Mouse (Mus musculus): ENCODE results near the gene Snrnp200. TPM values are rescaled to one million over a fixed set of nuclear protein-coding genes. Genes with fewer than 3 reads are reported as not detected.
"Not testable (repeated sequence)": the region's sequence is repeated elsewhere in the genome, so short reads cannot be mapped to it uniquely, and the experiment has no call there.

The Snrnp200 gene
- polyA plus RNA-seq (2014; fragmentation: Nextera tagmentation; extraction: Ambion mirVana) = 59.6 and 75.8 TPM in 2 replicates

- ATAC-seq (ENCODE audit: low FRiP score, low TSS enrichment) (peak; percentile 98), DNase-seq (peak; percentile 98)
- 11% methylated on average over 36 of the region's 36 CpGs for WGBS
- peak within 1 kb of the TSS; percentile 73 for H3K4me3 ChIP-seq (replicated peaks; ENCODE audit: low read depth, low read length)
- H3K4me2 ChIP-seq (ENCODE audit: low read length) = peak within 1 kb of the TSS; percentile 80
- no peaks in the 10 kb centered on the region for H3K9me3 ChIP-seq (ENCODE audit: control insufficient read depth, low read length)
- H3K27me3 ChIP-seq (ENCODE audit: control insufficient read depth, insufficient read depth, low read length) = no peaks in the 10 kb centered on the region
- peak within 1 kb of the TSS; percentile 66 for H3K9ac ChIP-seq (replicated peaks; ENCODE audit: low read length)
- H3K27ac ChIP-seq (replicated peaks; ENCODE audit: low read depth, low read length) = peak within 1 kb of the TSS; percentile 71
- peaks cover 9% of the 10 kb centered on the region for H3K4me1 ChIP-seq (ENCODE audit: control insufficient read depth, insufficient read depth, low read length)
- peaks cover 29% of the 10 kb centered on the region for H3K36me3 ChIP-seq (ENCODE audit: control insufficient read depth, insufficient read depth, low read length)
Observed at GRCm38 (mm10) chr2:127207547-127208451, at the start of gene Snrnp200, which contains the start of gene 1810024B03Rik. Snrnp200 (plus strand) TSS chr2:127208386. 1810024B03Rik (minus strand) TSS chr2:127208280.

- no peaks in the 10 kb centered on the region for H3K27me3 ChIP-seq (ENCODE audit: control insufficient read depth, insufficient read depth, low read length)
- ATAC-seq (ENCODE audit: low FRiP score, low TSS enrichment) (no peak), DNase-seq (no peak)
- no peaks in the 10 kb centered on the region for H3K36me3 ChIP-seq (ENCODE audit: control insufficient read depth, insufficient read depth, low read length)
- H3K9ac ChIP-seq (replicated peaks; ENCODE audit: low read length) = no peak overlapping the region
- H3K9me3 ChIP-seq (ENCODE audit: control insufficient read depth, low read length) = no peaks in the 10 kb centered on the region
- H3K27ac ChIP-seq (replicated peaks; ENCODE audit: low read depth, low read length) = no peak overlapping the region
- H3K4me1 ChIP-seq (ENCODE audit: control insufficient read depth, insufficient read depth, low read length) = no peaks in the 10 kb centered on the region
- H3K4me2 ChIP-seq (ENCODE audit: low read length) = no peak overlapping the region
- H3K4me3 ChIP-seq (replicated peaks; ENCODE audit: low read depth, low read length) = no peak overlapping the region
- whole genome bisulfite sequencing = 67% methylated on average over 4 of the region's 4 CpGs
Observed at GRCm38 (mm10) chr2:127165675-127166074, 42.5 kb upstream of the Snrnp200 start.

GRCm38 (mm10) chr2:127166261-127166660 is 41.9 kb upstream of the Snrnp200 start:
- not testable (repeated sequence) for ATAC-seq (ENCODE audit: low FRiP score, low TSS enrichment); H3K9ac ChIP-seq (replicated peaks; ENCODE audit: low read length); H3K4me3 ChIP-seq (replicated peaks; ENCODE audit: low read depth, low read length); H3K27me3 ChIP-seq (ENCODE audit: control insufficient read depth, insufficient read depth, low read length); H3K27ac ChIP-seq (replicated peaks; ENCODE audit: low read depth, low read length); H3K4me2 ChIP-seq (ENCODE audit: low read length); H3K36me3 ChIP-seq (ENCODE audit: control insufficient read depth, insufficient read depth, low read length); H3K9me3 ChIP-seq (ENCODE audit: control insufficient read depth, low read length); H3K4me1 ChIP-seq (ENCODE audit: control insufficient read depth, insufficient read depth, low read length)
- WGBS = 14% methylated on average over 1 of the region's 1 CpGs
- peak; percentile 89 for DNase-seq

- Histone ChIP-seq H3K36me3 (ENCODE audit: control insufficient read depth, insufficient read depth, low read length) (no peaks in the 10 kb centered on the region), H3K4me3 (replicated peaks; ENCODE audit: low read depth, low read length) (peak overlapping the region; percentile 53), H3K27me3 (ENCODE audit: control insufficient read depth, insufficient read depth, low read length) (no peaks in the 10 kb centered on the region), H3K27ac (replicated peaks; ENCODE audit: low read depth, low read length) (peak overlapping the region; percentile 85), H3K4me2 (ENCODE audit: low read length) (peak overlapping the region; percentile 80), H3K9me3 (ENCODE audit: control insufficient read depth, low read length) (no peaks in the 10 kb centered on the region), H3K4me1 (ENCODE audit: control insufficient read depth, insufficient read depth, low read length) (peaks cover 7% of the 10 kb centered on the region; the same call in 1 of the 2 replicates), H3K9ac (replicated peaks; ENCODE audit: low read length) (peak overlapping the region; percentile 76)
- 2% methylated on average over 17 of the region's 17 CpGs for WGBS
- peak; percentile 100 for ATAC-seq (ENCODE audit: low FRiP score, low TSS enrichment)
- DNase-seq = peak; percentile 91
Observed at GRCm38 (mm10) chr2:127182598-127183381, 25.4 kb upstream of the Snrnp200 start.

- no peak overlapping the region for H3K9ac ChIP-seq (replicated peaks; ENCODE audit: low read length)
- DNase-seq = no peak
- no peaks in the 10 kb centered on the region for H3K4me1 ChIP-seq (ENCODE audit: control insufficient read depth, insufficient read depth, low read length)
- ATAC-seq (ENCODE audit: low FRiP score, low TSS enrichment) = no peak
- H3K4me2 ChIP-seq (ENCODE audit: low read length) = no peak overlapping the region
- H3K27ac ChIP-seq (replicated peaks; ENCODE audit: low read depth, low read length) = no peak overlapping the region
- H3K36me3 ChIP-seq (ENCODE audit: control insufficient read depth, insufficient read depth, low read length) = no peaks in the 10 kb centered on the region
- no peaks in the 10 kb centered on the region for H3K9me3 ChIP-seq (ENCODE audit: control insufficient read depth, low read length)
- no peak overlapping the region for H3K4me3 ChIP-seq (replicated peaks; ENCODE audit: low read depth, low read length)
- H3K27me3 ChIP-seq (ENCODE audit: control insufficient read depth, insufficient read depth, low read length) = no peaks in the 10 kb centered on the region
Observed at GRCm38 (mm10) chr2:127189574-127189973, 18.6 kb upstream of the Snrnp200 start.

GRCm38 (mm10) chr2:127204932-127205331 is 3.3 kb upstream of the Snrnp200 start:
- 37% methylated on average over 3 of the region's 3 CpGs for WGBS

GRCm38 (mm10) chr2:127205936-127206335 is 2.2 kb upstream of the Snrnp200 start:
- not testable (repeated sequence) for H3K4me1 ChIP-seq (ENCODE audit: control insufficient read depth, insufficient read depth, low read length); H3K9ac ChIP-seq (replicated peaks; ENCODE audit: low read length); ATAC-seq (ENCODE audit: low FRiP score, low TSS enrichment); H3K9me3 ChIP-seq (ENCODE audit: control insufficient read depth, low read length); H3K4me3 ChIP-seq (replicated peaks; ENCODE audit: low read depth, low read length); H3K27me3 ChIP-seq (ENCODE audit: control insufficient read depth, insufficient read depth, low read length); H3K27ac ChIP-seq (replicated peaks; ENCODE audit: low read depth, low read length); DNase-seq; H3K4me2 ChIP-seq (ENCODE audit: low read length)
- WGBS = 85% methylated on average over 4 of the region's 4 CpGs
- peaks cover 10% of the 10 kb centered on the region for H3K36me3 ChIP-seq (ENCODE audit: control insufficient read depth, insufficient read depth, low read length)

More at GRCm38 (mm10) chr2:127204932-127205331, 3.3 kb upstream of the Snrnp200 start:
- H3K27me3 ChIP-seq (ENCODE audit: control insufficient read depth, insufficient read depth, low read length) = no peaks in the 10 kb centered on the region
- H3K36me3 ChIP-seq (ENCODE audit: control insufficient read depth, insufficient read depth, low read length) = peaks cover 2% of the 10 kb centered on the region; the same call in 1 of the 2 replicates
- ATAC-seq (ENCODE audit: low FRiP score, low TSS enrichment) = no peak
- no peak overlapping the region for H3K4me3 ChIP-seq (replicated peaks; ENCODE audit: low read depth, low read length)
- H3K9ac ChIP-seq (replicated peaks; ENCODE audit: low read length) = no peak overlapping the region
- DNase-seq = peak; percentile 84
- H3K4me2 ChIP-seq (ENCODE audit: low read length) = no peak overlapping the region
- H3K27ac ChIP-seq (replicated peaks; ENCODE audit: low read depth, low read length) = no peak overlapping the region
- H3K9me3 ChIP-seq (ENCODE audit: control insufficient read depth, low read length) = no peaks in the 10 kb centered on the region
- H3K4me1 ChIP-seq (ENCODE audit: control insufficient read depth, insufficient read depth, low read length) = peaks cover 9% of the 10 kb centered on the region

- 95% methylated on average over 2 of the region's 2 CpGs for WGBS
Observed at GRCm38 (mm10) chr2:127206916-127207315, 1.3 kb upstream of the Snrnp200 start.

More at GRCm38 (mm10) chr2:127206916-127207315, 1.3 kb upstream of the Snrnp200 start:
- H3K4me3 ChIP-seq (replicated peaks; ENCODE audit: low read depth, low read length) = no peak overlapping the region
- no peak overlapping the region for H3K9ac ChIP-seq (replicated peaks; ENCODE audit: low read length)
- peaks cover 20% of the 10 kb centered on the region for H3K36me3 ChIP-seq (ENCODE audit: control insufficient read depth, insufficient read depth, low read length)
- H3K9me3 ChIP-seq (ENCODE audit: control insufficient read depth, low read length) = no peaks in the 10 kb centered on the region
- H3K27ac ChIP-seq (replicated peaks; ENCODE audit: low read depth, low read length) = no peak overlapping the region
- no peaks in the 10 kb centered on the region for H3K27me3 ChIP-seq (ENCODE audit: control insufficient read depth, insufficient read depth, low read length)
- ATAC-seq (ENCODE audit: low FRiP score, low TSS enrichment) (no peak), DNase-seq (no peak)
- H3K4me2 ChIP-seq (ENCODE audit: low read length) = no peak overlapping the region
- peaks cover 9% of the 10 kb centered on the region for H3K4me1 ChIP-seq (ENCODE audit: control insufficient read depth, insufficient read depth, low read length)
